8 mouse cellular contexts compared by ENCODE assay signal in genomic region chr8:60632933-60633655, GRCm38 (mm10). TPM values are rescaled to one million over a fixed set of nuclear protein-coding genes. Genes with fewer than 3 reads are reported as not detected.
DNase-seq lines count a peak whose midpoint lies in the region; ATAC-seq and TF ChIP-seq lines count a peak whose summit lies in the region.

No protein-coding gene starts in this region.

- peak overlapping the region; percentile 58 for H3K4me3 ChIP-seq in limb, embryonic 14.5 days (replicated peaks; ENCODE audit: low read length)
- H3K4me3 ChIP-seq in myocyte: peak overlapping the region; percentile 65

- no peaks in the 10 kb centered on the region for H3K9me3 ChIP-seq in limb, embryonic 14.5 days (ENCODE audit: control insufficient read depth, low read length)

- peaks cover 9% of the 10 kb centered on the region; the same call in 1 of the 2 replicates for H3K27me3 ChIP-seq in limb, embryonic 14.5 days (ENCODE audit: control insufficient read depth, insufficient read depth, low read length)
- no peaks in the 10 kb centered on the region for H3K27me3 ChIP-seq in myocyte (ENCODE audit: control insufficient read depth, insufficient read depth, insufficient read length)

- H3K4me1 ChIP-seq in limb, embryonic 14.5 days (ENCODE audit: control insufficient read depth, insufficient read depth, low read length): peaks cover 6% of the 10 kb centered on the region

- no peak for TF ChIP-seq POLR2A in limb, embryonic 14.5 days (IDR thresholded peaks at IDR 0.05; ENCODE audit: borderline replicate concordance, extremely low read depth, insufficient read depth, insufficient read length)
- peak; percentile 38 for TF ChIP-seq POLR2A in myocyte (IDR thresholded peaks at IDR 0.05; ENCODE audit: insufficient read length, low read depth)

- peak overlapping the region; percentile 54 for H3K9ac ChIP-seq in limb, embryonic 14.5 days (ENCODE audit: low read depth, low read length, severe bottlenecking)

- H3K79me2 ChIP-seq in myocyte (ENCODE audit: control insufficient read depth, insufficient read depth): peaks cover 50% of the 10 kb centered on the region

- H3K27ac ChIP-seq in limb, embryonic 14.5 days (replicated peaks; ENCODE audit: low read depth, low read length): 0 out of 2 replicates have a peak overlapping the region, but pooled peaks have one; percentile 50

- no peak for DNase-seq in cerebellum, adult 9-11 months
- DNase-seq in retina, embryonic 14.5 days (ENCODE audit: low spot score): peak; percentile 58
- no peak for DNase-seq in retina, postnatal 1 day
- DNase-seq in frontal cortex, postnatal 36 days (ENCODE audit: low spot score in 2 of 2): peak; percentile 49 to 58
- DNase-seq in limb, embryonic 14.5 days (ENCODE audit: low spot score): no peak
- DNase-seq in natural killer cell, adult 2 months (ENCODE audit: low spot score in 2 of 2): no peak

- WGBS in limb, embryonic 14.5 days: under 1% methylated on average over 40 of the region's 56 CpGs

- peak overlapping the region; percentile 58 for H3ac ChIP-seq in myocyte (ENCODE audit: control insufficient read depth, insufficient read length)

- H3K4me2 ChIP-seq in limb, embryonic 14.5 days (replicated peaks; ENCODE audit: low read depth, low read length, severe bottlenecking): peak overlapping the region; percentile 98
- H3K4me2 ChIP-seq in myocyte (ENCODE audit: low read depth): peak overlapping the region; percentile 85

- H3K36me3 ChIP-seq in limb, embryonic 14.5 days (ENCODE audit: control insufficient read depth, insufficient read depth, low read length): no peaks in the 10 kb centered on the region
- H3K36me3 ChIP-seq in myocyte (ENCODE audit: control insufficient read depth, insufficient read depth): peaks cover 6% of the 10 kb centered on the region

- peak; percentile 5 for ATAC-seq in cerebellum, adult (ENCODE audit: insufficient number of reproducible peaks, low FRiP score, low TSS enrichment)
- no peak for ATAC-seq in limb, embryonic 14.5 days (ENCODE audit: low FRiP score, low read depth)

TF ChIP-seq in myocyte, 11 proteins besides CTCF, POLR2A, EP300 and RAD21:
- TF ChIP-seq CEBPB (IDR thresholded peaks at IDR 0.05; ENCODE audit: insufficient read depth, poor library complexity, severe bottlenecking) (no peak), POLR2AphosphoS2 (IDR thresholded peaks at IDR 0.05; ENCODE audit: insufficient read length, low read depth) (peak; percentile 35), REST (IDR thresholded peaks at IDR 0.05; ENCODE audit: insufficient read depth, insufficient read length) (no peak), SRF (IDR thresholded peaks at IDR 0.05; ENCODE audit: control insufficient read depth, insufficient read length, low read depth) (no peak), USF1 (IDR thresholded peaks at IDR 0.05; ENCODE audit: low read depth) (no peak), MYOD1 (IDR thresholded peaks at IDR 0.05; ENCODE audit: control insufficient read depth in 1 of 3, insufficient read length in 2 of 3, low read depth in 2 of 3) (peak in 1 of 3 experiments; percentile 37), MAX (IDR thresholded peaks at IDR 0.05; ENCODE audit: low read depth) (no peak), TCF3 (IDR thresholded peaks at IDR 0.05; ENCODE audit: insufficient read length, low read depth) (no peak), E2F4 (IDR thresholded peaks at IDR 0.05; ENCODE audit: insufficient read depth) (no peak), MYOG (IDR thresholded peaks at IDR 0.05; ENCODE audit: control insufficient read depth in 1 of 3, insufficient read depth in 1 of 3, insufficient read length in 2 of 3, low read depth in 2 of 3) (peak in 1 of 3 experiments; percentile 37), TCF12 (IDR thresholded peaks at IDR 0.05; ENCODE audit: insufficient read depth, poor library complexity, severe bottlenecking) (no peak)

RNA-seq across cellular contexts. Expression of gene Mfap3l, which starts 0.5 kb away (rescaled TPM):
- polyA plus RNA-seq in limb, embryonic 14.5 days (2012; rRNA removed): 2.3 and 4.0 TPM in 2 replicates
- polyA plus RNA-seq in limb, embryonic 14.5 days (2014; fragmentation: Nextera tagmentation; extraction: Ambion mirVana): 2.6 and 5.2 TPM in 2 replicates
- polyA plus RNA-seq in myocyte (2012; fragmentation: generic; extraction: Trizol): 12.9 TPM

Comparison
In these comparisons a context has a peak if more than half of its experiments do, and no peak if none do; other contexts are left out.
1. DNase-seq: peak in retina, embryonic 14.5 days (single experiment) and frontal cortex, postnatal 36 days (2 of 2); none in cerebellum, adult 9-11 months (single experiment), retina, postnatal 1 day (single experiment), limb, embryonic 14.5 days (single experiment) and natural killer cell, adult 2 months (0 of 2).